Mouse (Mus musculus): ENCODE measurements at regions not wholly inside any gene's neighbourhood (a gene's known extent, or its start where the extent isn't known, plus 50 kb on each side); places are given as distances from the start of the nearest gene placed in this dataset.

DNA sequence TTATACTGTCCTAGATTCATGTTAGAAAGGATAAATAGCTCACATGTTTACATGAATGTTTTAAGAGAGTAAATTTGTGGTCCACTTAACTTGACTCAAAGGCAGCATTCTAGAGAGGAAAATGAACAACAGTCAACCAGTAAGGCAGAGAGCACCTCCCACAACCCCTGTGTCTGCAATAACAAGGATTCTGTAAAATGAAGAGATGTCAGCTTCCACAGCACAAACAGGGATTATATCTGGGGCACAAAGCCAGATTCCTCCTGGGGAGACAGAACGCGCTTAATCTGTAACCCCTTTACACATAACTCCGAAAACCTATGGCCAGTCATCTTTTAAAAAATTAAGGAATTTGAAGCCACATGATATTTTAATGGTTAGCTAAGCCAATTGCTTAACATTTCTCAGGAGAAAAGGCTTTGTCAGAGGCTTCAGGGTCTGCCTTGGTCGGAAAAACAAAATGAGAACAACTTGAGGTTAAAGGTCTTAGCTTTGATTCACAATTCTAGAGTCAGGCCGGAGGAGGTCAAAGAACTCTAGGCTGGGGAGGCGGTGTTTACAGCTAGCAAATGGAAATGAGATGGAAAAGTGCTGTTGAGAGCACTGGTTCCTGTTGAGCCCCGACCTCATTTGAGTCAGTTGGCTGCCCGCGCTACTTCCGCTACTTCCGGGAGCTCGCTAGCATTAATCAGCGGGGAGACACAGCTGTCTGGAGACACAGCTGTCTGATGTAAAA lies 167.0 kb downstream of the Iqub start:
- TF ChIP-seq POLR2A (IDR thresholded peaks at IDR 0.05; ENCODE audit: insufficient read depth, low read length), result no peak
- no peak for TF ChIP-seq CTCF (IDR thresholded peaks at IDR 0.05; ENCODE audit: low read depth, low read length)
- TF ChIP-seq EP300 (IDR thresholded peaks at IDR 0.05; ENCODE audit: insufficient read depth, low read depth, low read length), result no peak
